Mouse (Mus musculus) liver, embryonic 18 days (tissue): Measurements from ENCODE around the gene Ldb1. TPM values are rescaled to one million over a fixed set of nuclear protein-coding genes. Genes with fewer than 3 reads are reported as not detected.

Experiments used
- polyA plus RNA-seq: library from polyadenylated mRNA; depleted of rRNA; stranded (reverse); fragments of >200 nt; gene quantifications from 2 replicates; pipeline ENCODE4 v1.2.3, GENCODE M21; 2012; rRNA removed

The Ldb1 gene
- 81.3 and 103 TPM in 2 replicates for polyA plus RNA-seq

DNA sequence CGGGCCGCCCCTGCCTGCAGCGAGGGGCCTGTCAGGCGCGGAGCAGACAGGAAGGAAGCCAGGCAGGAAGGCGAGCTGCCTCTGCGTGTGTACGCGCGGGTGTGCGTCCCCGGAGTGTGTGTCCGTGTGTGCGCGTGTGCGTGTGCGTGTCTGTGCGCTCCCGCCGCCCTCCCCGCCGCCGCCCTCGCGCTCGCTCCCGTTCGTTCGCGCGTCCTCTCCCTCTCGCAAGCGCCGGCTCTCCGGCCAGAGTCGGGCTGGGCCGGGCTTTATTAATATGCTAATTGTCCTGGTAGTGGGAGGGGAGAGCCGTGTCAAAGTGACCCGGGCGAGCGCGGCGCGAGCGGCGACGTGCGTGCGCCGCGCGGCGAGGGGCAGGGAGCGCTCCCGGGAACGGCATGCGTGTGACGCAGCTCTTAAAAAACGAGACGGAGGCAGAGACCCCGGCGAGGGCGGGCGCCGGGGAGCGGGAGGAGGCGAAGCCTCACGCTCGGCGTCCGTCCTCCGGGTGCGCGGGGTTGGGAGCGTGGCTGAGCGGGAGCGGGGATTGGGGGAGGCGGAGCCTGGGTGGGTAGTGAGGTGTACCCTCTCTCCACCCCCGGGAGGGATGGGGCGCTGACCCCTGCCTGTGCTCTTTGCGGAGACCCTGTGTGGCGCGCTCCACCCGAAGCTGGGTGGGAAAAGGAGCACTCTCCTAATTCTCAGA lies at the start of gene Ldb1:
Ldb1 (minus strand) TSS at position 222 of the 703 bp plus-strand sequence.

GRCm38 (mm10) chr19:46075616-46076607 lies 30.9 kb upstream of the Ldb1 start, which contains the start of gene Nolc1:
Nolc1 (plus strand) TSS chr19:46075863.

GRCm38 (mm10) chr19:46044271-46044992 lies 582 bp downstream of the Ldb1 start, which contains the start of gene Pprc1:
Pprc1 (plus strand) TSS chr19:46044886.

DNA sequence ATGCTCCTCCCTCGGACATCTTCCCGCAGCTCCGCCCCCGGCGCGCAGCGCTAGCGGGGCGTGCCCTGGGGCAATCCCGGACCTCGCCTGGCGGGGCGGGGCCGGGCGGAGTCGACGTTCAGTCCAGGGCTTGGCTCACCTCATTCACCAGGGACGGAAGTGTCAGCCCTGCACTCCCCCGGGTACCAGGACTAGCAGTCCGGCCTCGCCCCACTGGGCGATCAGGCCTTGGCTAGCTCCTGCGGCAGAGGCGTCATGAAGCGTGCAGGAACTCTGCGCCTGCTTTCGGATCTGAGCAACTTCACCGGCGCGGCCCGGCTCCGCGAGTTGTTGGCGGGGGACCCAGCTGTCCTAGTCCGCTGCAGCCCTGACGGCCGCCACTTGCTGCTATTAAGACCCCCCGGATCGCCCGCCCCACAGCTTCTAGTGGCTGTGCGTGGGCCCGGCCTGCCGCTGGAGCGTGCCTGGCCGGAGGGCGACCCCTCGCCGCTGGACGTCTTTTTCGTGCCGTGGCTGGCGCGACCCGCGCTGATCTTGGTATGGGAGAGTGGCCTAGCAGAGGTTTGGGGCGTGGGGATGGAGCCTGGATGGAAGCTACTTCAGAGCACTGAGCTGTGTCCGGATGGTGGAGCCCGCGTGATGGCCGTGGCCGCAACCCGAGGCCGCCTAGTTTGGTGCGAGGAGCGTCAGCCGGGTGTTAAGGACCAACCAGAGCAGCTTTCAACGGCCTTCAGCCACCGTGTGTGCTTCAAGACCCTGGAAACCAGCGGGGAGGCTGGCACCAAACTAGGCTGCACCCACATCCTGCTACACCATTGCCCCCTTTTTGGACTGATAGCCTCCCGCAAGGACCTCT lies 41.4 kb downstream of the Ldb1 start, which contains the start of gene Hps6:
Hps6 (plus strand) TSS at position 138 of the 856 bp plus-strand sequence.

DNA sequence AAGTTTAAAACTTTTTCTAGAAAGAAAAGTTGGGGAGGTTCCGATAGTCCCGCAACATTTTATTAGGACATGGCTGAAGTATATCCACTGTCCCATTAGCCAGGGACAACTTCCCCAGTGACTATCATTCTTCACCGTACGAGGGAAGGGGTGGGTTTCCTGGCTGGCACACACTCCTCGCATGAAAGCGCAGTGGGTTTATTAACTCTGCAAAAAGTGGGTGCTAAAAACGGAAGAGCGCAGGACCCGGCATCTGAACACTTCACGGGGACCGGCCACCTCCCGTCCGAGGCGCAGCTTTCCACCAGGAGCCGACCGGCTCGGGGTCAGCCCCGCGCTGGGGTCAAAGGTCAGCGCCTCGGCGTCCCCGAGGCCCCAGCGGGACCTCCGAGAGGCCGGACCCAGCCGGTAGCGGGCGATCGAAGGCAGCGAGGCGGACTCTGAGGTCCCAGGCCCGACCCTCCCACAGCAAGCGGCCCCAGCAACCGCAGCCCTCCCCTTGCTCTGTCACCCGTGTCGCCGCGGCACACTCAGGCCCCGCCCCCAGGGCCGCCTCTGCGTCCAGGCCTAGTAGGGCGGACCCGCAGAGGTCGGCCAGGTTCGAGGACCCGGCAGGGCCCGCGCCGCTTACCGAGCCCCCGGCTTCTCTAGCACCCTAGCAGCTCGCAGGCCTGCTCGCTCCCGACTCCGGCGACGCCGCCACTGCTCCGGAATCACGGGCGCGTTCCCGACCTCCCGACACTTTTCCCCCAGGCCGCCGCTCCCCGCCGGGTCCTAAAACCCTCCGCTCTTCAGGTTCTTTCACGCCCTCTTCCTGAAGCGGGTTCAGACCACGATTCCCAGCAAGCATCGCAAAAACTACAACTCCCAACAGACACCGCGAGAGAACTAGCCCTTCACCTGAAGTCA lies 47.0 kb downstream of the Ldb1 start, which contains the start of gene Armh3:
Armh3 (minus strand) TSS at position 704 of the 909 bp plus-strand sequence.

Other genes with a start within 250 kb of the Ldb1 start
- 0.48 and 0.52 TPM in 2 replicates for gene Kcnip2, start 229.2 kb downstream of the Ldb1 start, polyA plus RNA-seq
- 2.3 and 2.9 TPM in 2 replicates for gene Armh3, start 46.7 kb downstream of the Ldb1 start, polyA plus RNA-seq
- 1.5 and 1.8 TPM in 2 replicates for gene Hps6, start 41.7 kb downstream of the Ldb1 start, polyA plus RNA-seq
- 9.0 and 10.0 TPM in 2 replicates for gene Pprc1, start 328 bp downstream of the Ldb1 start, polyA plus RNA-seq
- 28.5 and 30.7 TPM in 2 replicates for gene Nolc1, start 30.6 kb upstream of the Ldb1 start, polyA plus RNA-seq
- gene Elovl3, start 86.7 kb upstream of the Ldb1 start, polyA plus RNA-seq: 0.12 and 0.13 TPM in 2 replicates
- gene Pitx3, start 103.1 kb upstream of the Ldb1 start, polyA plus RNA-seq: not detected in 2 replicates
- 13.5 and 18.2 TPM in 2 replicates for gene Gbf1, start 107.3 kb upstream of the Ldb1 start, polyA plus RNA-seq